In genomic region chr1:127229011-127229410, GRCm38 (mm10) we compare ENCODE assay signal across 14 mouse cellular contexts.
"Had no signal": no experiment of that assay in that cellular context is flagged by ENCODE, and none has a peak within 500 bp of the region (broad histone marks: within the 10 kb centered on the region; RNA-seq: fewer than 3 reads in every experiment).

No protein-coding gene starts in this region.

- DNase-seq: gastrocnemius, adult 2 months; gastrocnemius, postnatal 10 days; gastrocnemius, postnatal 25 days; heart, adult 2 months; heart, postnatal 10 days; heart, postnatal 36 days; kidney, adult 11 months; kidney, adult 2 months; kidney, adult 9 months; kidney, postnatal 14 days; kidney, postnatal 36 days; layer of hippocampus, adult 9-11 months; layer of hippocampus, postnatal 36 days; left cerebral cortex, postnatal 4 days had no signal
